Mouse (Mus musculus) forebrain, embryonic 15.5 days (tissue): ENCODE measurements around the gene Galp. TPM values are rescaled to one million over a fixed set of nuclear protein-coding genes. Genes with fewer than 3 reads are reported as not detected.

Experiments used
- ATAC-seq: fragments of 200-750 bp; cut with Nextera tagmentation; replicated peaks from 2 replicates; pipeline ENCODE4 v1.8.0; 2017; ENCODE audit warnings: mild to moderate bottlenecking, moderate TSS enrichment, moderate library complexity
- H3K27ac ChIP-seq: fragments of 300-500 bp; sonication (generic); replicated peaks from 2 replicates; pipeline ENCODE4 v1.5.1; 2015; ENCODE audit warnings: mild to moderate bottlenecking, inconsistent platforms
- H3K27me3 ChIP-seq: fragments of 300-500 bp; sonication (generic); 2 replicates; pipeline ENCODE4 v1.6.1; 2015; ENCODE audit warnings: inconsistent platforms
- H3K36me3 ChIP-seq: fragments of 300-500 bp; sonication (generic); 2 replicates; pipeline ENCODE4 v1.6.1; 2015; ENCODE audit warnings: mild to moderate bottlenecking, inconsistent platforms
- H3K4me1 ChIP-seq: fragments of 300-500 bp; sonication (generic); 2 replicates; pipeline ENCODE4 v1.6.1; 2015; ENCODE audit warnings: inconsistent platforms
- H3K4me2 ChIP-seq: fragments of 300-500 bp; sonication (generic); replicated peaks from 2 replicates; pipeline ENCODE4 v1.6.1; 2015; ENCODE audit warnings: mild to moderate bottlenecking, inconsistent platforms
- H3K4me3 ChIP-seq: fragments of 300-500 bp; sonication (generic); 2 replicates; pipeline ENCODE4 v1.5.1; 2015; ENCODE audit warnings: mild to moderate bottlenecking, inconsistent platforms
- H3K9ac ChIP-seq: fragments of 300-500 bp; sonication (generic); replicated peaks from 2 replicates; pipeline ENCODE4 v1.6.1; 2015; ENCODE audit warnings: mild to moderate bottlenecking, inconsistent platforms
- H3K9me3 ChIP-seq: fragments of 300-500 bp; sonication (generic); 2 replicates; pipeline ENCODE4 v1.6.1; 2016; ENCODE audit warnings: inconsistent platforms
- WGBS: fragments of 180-500 bp; shearing (Covaris S2); methylation state at CpG from one replicate; pipeline ENCODE4 v1.1.7; 2015; ENCODE audit warnings: mixed read lengths; 5-methylcytosine and 5-hydroxymethylcytosine counted together
- polyA plus RNA-seq: library from polyadenylated mRNA; unstranded; fragments of >200 nt; fragmentation: Nextera tagmentation; extraction: Ambion mirVana; gene quantifications from 2 replicates; pipeline ENCODE4 v1.2.1, GENCODE M21; 2015

Gene Galp
- not detected in 2 replicates for polyA plus RNA-seq

DNA sequence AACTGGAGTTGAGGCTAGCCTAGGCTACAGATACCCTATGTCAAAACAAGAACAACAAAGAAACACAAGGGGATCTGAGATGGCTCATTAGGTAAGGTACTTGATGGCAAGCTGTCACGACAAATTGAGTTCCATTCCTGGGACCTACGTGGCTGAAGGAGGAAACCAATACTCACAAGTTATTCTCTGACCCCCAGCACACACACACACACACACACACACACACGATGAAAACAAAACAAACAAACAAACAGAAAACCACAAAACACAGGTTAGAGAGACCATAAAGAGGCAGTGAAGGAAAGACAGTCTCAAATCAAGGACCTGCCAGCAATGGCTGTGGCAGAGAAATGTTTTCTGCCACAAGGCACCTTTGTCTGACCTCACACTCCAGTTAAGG lies at the start of gene Galp:
Gene Galp (plus strand): TSS at position 301 of the 400 bp plus-strand sequence.
- WGBS = 60% methylated on average over 3 of the region's 3 CpGs
- Histone ChIP-seq H3K9ac (no peak within 1 kb of the TSS), H3K36me3 (no peaks in the 10 kb centered on the region), H3K4me3 (no peak within 1 kb of the TSS), H3K9me3 (no peaks in the 10 kb centered on the region), H3K4me1 (no peaks in the 10 kb centered on the region), H3K27me3 (no peaks in the 10 kb centered on the region), H3K4me2 (no peak within 1 kb of the TSS), H3K27ac (no peak within 1 kb of the TSS)
- ATAC-seq = no peak

DNA sequence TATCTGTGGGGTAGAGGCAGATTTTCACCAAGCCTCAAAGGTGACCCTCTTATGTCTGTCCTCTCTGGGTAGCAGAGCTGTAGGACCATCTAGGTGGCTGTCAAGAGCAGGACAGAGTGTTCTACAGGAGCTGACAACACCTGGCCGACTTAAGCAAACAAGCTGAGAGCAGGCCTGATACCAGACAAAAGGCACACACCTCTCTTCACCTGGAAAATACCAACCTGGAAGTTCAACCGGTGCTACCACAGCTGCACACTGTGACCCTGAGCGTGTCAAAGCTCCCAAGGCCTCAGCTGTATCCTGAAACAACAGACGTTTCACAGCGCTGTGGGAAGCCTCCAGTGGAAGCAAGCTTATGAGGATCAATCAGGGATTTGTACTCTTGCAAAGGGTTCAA lies 49.2 kb upstream of the Galp start:
- WGBS = 82% methylated on average over 5 of the region's 5 CpGs
- no peak for ATAC-seq
- no peak overlapping the region for H3K4me3 ChIP-seq
- no peak overlapping the region for H3K27ac ChIP-seq
- no peaks in the 10 kb centered on the region for H3K27me3 ChIP-seq
- no peak overlapping the region for H3K4me2 ChIP-seq
- peaks cover 36% of the 10 kb centered on the region for H3K4me1 ChIP-seq
- H3K9ac ChIP-seq = no peak overlapping the region
- H3K9me3 ChIP-seq = no peaks in the 10 kb centered on the region
- H3K36me3 ChIP-seq = no peaks in the 10 kb centered on the region

DNA sequence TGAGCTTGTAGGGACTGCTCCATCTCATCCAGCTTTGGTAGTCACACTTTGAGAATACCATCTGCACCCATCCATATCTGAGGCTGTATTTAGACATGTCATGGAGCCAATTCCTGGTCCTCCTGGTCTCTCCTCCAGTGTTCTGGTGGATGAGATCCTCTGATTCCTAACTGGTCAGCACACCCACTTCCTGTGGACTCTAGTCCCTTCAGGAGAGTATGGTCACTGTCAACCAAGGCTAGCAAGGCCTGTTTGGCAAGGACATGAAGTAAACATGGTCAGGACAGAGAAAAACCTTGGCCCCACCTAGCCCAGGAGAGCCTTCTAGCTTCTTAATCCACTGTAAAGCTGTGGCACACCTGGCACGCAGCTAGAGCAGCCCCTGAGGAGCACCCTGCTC lies 45.6 kb upstream of the Galp start:
- Histone ChIP-seq H3K4me2 (no peak overlapping the region), H3K36me3 (no peaks in the 10 kb centered on the region), H3K4me1 (peaks cover 36% of the 10 kb centered on the region), H3K9me3 (no peaks in the 10 kb centered on the region), H3K27ac (no peak overlapping the region), H3K27me3 (no peaks in the 10 kb centered on the region), H3K9ac (no peak overlapping the region), H3K4me3 (no peak overlapping the region)
- 90% methylated on average over 1 of the region's 1 CpGs for WGBS
- ATAC-seq = no peak

DNA sequence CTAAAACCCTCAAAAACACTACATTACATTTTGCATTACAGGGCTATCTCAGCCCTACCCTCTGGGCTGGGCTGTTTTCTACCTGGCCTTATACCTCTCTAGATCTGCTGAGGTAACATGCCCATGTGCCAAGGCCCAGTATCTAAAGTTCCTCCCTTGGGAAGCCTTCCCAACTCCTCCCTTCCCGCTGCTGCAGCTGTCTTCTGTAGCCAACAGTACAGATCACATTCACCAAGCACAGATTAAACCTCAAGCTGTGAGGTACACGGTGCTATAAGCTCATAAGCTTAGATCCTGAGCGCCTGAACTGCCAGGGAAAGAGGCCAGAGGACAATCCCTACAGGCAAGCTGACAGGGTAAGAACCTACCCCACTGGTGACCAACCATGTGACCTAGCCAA lies 44.9 kb upstream of the Galp start:
- H3K27ac ChIP-seq = no peak overlapping the region
- H3K9me3 ChIP-seq = no peaks in the 10 kb centered on the region
- H3K4me1 ChIP-seq = peaks cover 36% of the 10 kb centered on the region
- H3K27me3 ChIP-seq = no peaks in the 10 kb centered on the region
- no peak for ATAC-seq
- H3K9ac ChIP-seq = no peak overlapping the region
- no peak overlapping the region for H3K4me2 ChIP-seq
- H3K36me3 ChIP-seq = no peaks in the 10 kb centered on the region
- H3K4me3 ChIP-seq = no peak overlapping the region
- WGBS = 86% methylated on average over 3 of the region's 3 CpGs

DNA sequence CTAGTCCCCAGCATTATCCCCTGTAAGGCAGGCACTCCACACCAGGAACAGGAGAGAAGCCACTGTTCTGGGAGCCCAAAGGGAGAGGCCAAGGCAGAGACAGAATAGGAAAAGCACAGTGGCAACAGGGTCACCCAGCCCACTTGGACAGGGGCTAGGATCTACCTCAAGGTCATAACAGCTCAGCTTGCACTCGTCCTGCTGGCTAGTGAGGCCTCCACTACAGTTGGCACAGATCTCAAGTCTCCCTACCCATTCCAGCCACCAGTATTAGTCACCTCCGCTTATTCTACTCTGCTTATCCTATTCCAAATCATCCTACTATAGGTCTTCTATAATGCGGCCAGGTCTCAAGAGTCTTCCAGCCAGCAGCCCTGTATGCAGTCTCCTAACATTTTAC lies 43.8 kb upstream of the Galp start:
- Histone ChIP-seq H3K4me2 (no peak overlapping the region), H3K9ac (no peak overlapping the region), H3K36me3 (no peaks in the 10 kb centered on the region), H3K27me3 (no peaks in the 10 kb centered on the region), H3K9me3 (no peaks in the 10 kb centered on the region), H3K4me3 (no peak overlapping the region), H3K4me1 (peaks cover 36% of the 10 kb centered on the region), H3K27ac (no peak overlapping the region)
- 93% methylated on average over 3 of the region's 3 CpGs for WGBS
- no peak for ATAC-seq

DNA sequence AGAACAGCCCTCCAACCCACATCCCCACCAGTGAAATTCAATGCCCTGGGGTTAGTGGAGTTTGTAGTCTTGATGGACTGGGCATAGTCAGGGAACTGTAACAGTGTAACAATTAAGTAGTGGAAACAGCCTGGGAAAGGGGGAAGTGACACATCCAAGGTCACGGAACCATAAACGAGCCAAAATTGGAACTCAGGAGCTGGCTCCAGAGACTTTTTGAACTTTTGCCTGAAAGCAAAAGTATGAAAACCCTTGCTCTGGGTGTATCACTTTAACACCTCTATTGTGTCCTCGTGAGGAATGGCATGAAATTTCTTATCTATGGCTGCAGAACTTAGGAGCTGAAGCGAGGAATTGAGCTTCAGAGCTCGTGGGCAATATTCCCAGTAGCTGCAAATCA lies 42.7 kb upstream of the Galp start:
- H3K27me3 ChIP-seq = no peaks in the 10 kb centered on the region
- 86% methylated on average over 5 of the region's 5 CpGs for WGBS
- H3K4me2 ChIP-seq = peak overlapping the region; percentile 78; the same call in 1 of the 2 replicates
- H3K9ac ChIP-seq = peak overlapping the region; percentile 78; the same call in 1 of the 2 replicates
- H3K27ac ChIP-seq = no peak overlapping the region
- H3K9me3 ChIP-seq = no peaks in the 10 kb centered on the region
- no peak for ATAC-seq
- H3K36me3 ChIP-seq = no peaks in the 10 kb centered on the region
- peak overlapping the region; percentile 58 for H3K4me3 ChIP-seq
- peaks cover 26% of the 10 kb centered on the region for H3K4me1 ChIP-seq

DNA sequence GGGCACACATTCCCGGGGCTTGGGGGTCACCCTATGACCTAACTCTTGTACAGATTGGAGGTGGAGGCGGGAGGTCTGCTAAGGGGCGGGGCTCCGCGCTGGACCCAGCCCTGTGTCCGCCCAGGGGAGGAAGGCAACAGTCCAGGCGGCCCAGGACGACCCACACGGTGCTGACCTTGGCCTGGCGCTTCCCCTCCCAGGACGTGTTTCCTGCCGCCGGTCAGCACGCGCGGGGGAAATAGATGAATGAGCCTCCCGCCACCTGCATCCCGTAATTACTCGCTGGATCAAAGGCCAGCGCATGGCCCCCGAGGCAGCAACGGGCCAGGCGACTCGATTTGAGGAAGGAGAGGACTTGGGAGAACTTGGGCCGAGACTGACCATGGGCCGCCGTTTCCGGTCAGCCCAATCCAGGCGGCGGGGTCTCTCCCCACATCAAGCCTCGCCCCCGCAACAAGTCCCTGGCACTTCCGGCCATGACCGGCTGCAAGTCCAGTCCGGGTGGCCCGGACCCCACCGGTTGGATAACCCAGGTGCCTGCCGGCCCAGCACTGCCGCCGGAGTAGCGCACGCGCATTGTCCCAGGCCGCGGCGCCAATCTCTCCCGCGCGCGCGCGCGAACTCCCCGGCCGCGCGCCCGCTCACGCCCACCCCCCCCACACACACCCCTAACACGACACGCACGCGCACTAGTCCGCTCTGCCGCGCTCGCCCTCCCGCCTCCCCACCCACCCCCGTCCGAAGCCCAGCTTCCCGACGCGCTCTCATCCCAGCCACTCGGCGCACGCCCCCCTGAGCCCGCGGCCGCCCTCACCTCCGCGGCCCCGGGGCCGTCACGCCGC lies 41.6 kb upstream of the Galp start:
- Histone ChIP-seq H3K4me1 (peaks cover 23% of the 10 kb centered on the region), H3K9me3 (no peaks in the 10 kb centered on the region), H3K9ac (peak overlapping the region; percentile 78), H3K4me3 (peak overlapping the region; percentile 58), H3K36me3 (no peaks in the 10 kb centered on the region), H3K27ac (peak overlapping the region; percentile 95), H3K4me2 (peak overlapping the region; percentile 78), H3K27me3 (no peaks in the 10 kb centered on the region)
- WGBS = under 1% methylated on average over 76 of the region's 85 CpGs
- ATAC-seq = peak; percentile 77

DNA sequence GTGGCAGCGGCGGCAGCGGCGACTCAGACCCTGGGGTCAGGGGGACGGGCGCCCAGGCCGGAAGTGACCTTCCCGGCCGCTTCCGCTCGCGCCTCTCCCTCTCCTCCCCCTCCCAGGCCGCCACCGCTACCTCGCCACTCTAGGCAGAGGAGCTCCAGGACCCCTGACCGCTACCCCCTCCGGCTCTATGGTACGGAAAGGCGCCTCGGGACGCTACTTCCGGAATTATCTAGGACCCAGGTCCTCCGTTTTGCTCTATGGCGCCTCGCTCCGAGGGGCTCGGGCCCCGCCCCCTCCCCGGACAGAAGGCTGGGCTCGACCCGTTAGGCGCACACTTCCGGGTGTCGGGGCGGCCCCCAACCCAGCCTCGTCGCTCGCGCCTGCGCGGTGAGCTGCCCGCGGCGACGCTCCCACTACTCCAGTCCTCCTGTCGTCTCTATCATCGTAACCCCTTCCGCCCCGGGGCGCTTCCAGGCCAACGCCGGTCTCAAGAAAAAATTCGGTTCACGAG lies 40.9 kb upstream of the Galp start, which contains the start of gene Zfp787:
Gene Zfp787 (minus strand): TSS at position 97 of the 511 bp plus-strand sequence.
- peak; percentile 98 for ATAC-seq
- Histone ChIP-seq H3K9me3 (no peaks in the 10 kb centered on the region), H3K4me3 (peak within 1 kb of the TSS; percentile 58), H3K9ac (peak within 1 kb of the TSS; percentile 78), H3K4me1 (peaks cover 23% of the 10 kb centered on the region), H3K27me3 (no peaks in the 10 kb centered on the region), H3K27ac (peak within 1 kb of the TSS; percentile 95), H3K4me2 (peak within 1 kb of the TSS; percentile 78), H3K36me3 (no peaks in the 10 kb centered on the region)
- WGBS = 0% methylated on average over 51 of the region's 54 CpGs

DNA sequence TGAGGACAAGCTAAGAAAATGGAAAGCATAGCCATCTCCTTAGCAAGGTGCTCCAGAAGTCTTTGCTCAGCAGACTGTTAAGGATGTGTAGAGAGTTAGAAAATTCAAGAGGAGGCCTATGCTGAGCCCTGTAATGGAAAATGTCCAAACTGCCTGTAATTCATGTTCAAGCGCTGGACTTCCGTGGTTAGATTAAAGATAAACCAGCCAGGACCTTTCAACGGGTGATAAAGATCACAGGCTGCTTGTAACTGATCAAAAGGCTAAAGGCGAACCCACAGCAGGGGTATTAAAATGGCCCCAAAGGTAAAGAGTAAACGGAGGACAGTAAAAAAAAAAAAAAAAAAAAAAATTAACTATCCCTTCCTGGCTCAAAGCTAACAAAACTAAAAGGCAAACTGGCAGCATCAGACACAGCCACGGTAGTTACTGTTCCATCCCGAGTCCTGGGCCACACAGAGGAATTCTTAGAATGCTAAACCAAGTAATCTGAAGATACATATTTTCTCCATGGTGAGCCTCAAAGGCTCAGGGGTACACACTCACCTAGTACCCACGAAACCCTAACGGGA lies 39.9 kb upstream of the Galp start:
- no peaks in the 10 kb centered on the region for H3K36me3 ChIP-seq
- H3K4me3 ChIP-seq = peak overlapping the region; percentile 58
- H3K27me3 ChIP-seq = no peaks in the 10 kb centered on the region
- ATAC-seq = no peak
- H3K4me2 ChIP-seq = peak overlapping the region; percentile 53
- H3K27ac ChIP-seq = no peak overlapping the region
- WGBS = 74% methylated on average over 9 of the region's 9 CpGs
- peak overlapping the region; percentile 78; the same call in 1 of the 2 replicates for H3K9ac ChIP-seq
- no peaks in the 10 kb centered on the region for H3K9me3 ChIP-seq
- H3K4me1 ChIP-seq = peaks cover 20% of the 10 kb centered on the region

DNA sequence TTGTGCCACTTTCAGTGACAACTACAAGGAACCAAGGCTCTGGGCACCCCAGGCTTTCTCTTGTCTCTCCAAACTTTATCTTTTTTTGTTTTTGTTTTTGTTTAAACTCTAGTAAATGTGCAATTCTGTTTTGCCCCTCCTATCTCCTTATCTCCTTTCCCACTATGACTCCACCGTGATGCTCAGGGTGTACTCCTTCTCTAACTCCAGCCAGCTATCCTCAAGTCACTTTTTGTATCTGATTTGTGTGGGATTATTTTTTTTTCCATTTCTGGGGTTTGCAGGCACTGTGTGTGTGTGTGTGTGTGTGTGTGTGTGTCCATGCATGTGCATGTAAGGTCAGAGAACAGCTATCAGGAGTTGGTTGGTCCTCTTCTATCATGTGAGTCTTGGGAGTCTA lies 39.4 kb upstream of the Galp start:
- peaks cover 20% of the 10 kb centered on the region for H3K4me1 ChIP-seq
- no peak overlapping the region for H3K27ac ChIP-seq
- WGBS = 97% methylated on average over 1 of the region's 1 CpGs

DNA sequence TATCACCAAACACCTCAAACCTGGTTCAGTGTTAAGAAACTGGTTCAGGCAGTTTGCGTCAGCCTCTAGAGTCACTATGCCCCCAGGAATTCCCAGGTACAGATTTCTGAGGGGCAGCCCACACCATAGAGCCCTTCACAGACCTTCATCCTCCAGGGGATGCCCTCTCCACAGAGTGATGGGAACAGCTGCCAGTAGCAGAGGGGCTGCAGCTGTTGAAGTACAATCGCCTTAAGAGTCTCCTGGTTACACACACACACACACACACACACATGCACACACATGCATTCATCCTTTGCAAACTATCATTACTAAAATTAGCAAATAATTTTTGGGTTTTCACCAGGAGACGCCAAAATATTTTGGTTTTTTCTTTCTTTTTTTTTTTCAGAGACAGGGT lies 37.3 kb upstream of the Galp start:
- H3K36me3 ChIP-seq = no peaks in the 10 kb centered on the region

More for the DNA sequence above, 39.4 kb upstream of the Galp start:
- no peaks in the 10 kb centered on the region for H3K9me3 ChIP-seq
- no peak overlapping the region for H3K9ac ChIP-seq
- H3K27me3 ChIP-seq = no peaks in the 10 kb centered on the region
- H3K4me3 ChIP-seq = no peak overlapping the region
- no peak overlapping the region for H3K4me2 ChIP-seq
- H3K36me3 ChIP-seq = no peaks in the 10 kb centered on the region
- ATAC-seq = no peak

DNA sequence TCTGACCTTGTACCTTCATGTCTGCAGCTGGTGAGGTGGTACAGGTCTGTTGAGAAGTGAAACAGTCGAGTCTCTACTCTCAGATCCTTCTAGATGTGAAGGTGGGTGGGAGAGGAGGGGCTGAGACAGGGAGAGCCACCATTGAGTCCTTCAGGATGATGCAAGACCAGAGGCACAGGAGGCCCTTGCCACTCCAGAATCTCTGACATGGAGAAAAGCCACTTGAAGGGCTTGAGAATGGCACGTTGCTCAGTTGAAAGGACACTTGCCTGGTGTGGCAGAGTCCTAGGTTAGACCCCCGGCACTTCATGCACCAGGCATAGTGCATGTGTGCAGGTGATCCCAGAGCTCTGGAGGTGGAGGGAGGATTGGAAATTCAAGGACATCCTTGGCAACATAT lies 35.3 kb upstream of the Galp start:
- Histone ChIP-seq H3K27me3 (no peaks in the 10 kb centered on the region), H3K27ac (no peak overlapping the region), H3K4me3 (no peak overlapping the region), H3K9me3 (no peaks in the 10 kb centered on the region), H3K9ac (no peak overlapping the region), H3K36me3 (no peaks in the 10 kb centered on the region), H3K4me1 (peaks cover 4% of the 10 kb centered on the region), H3K4me2 (no peak overlapping the region)
- WGBS = 66% methylated on average over 3 of the region's 3 CpGs
- ATAC-seq = no peak

More for the DNA sequence above, 37.3 kb upstream of the Galp start:
- peaks cover 11% of the 10 kb centered on the region for H3K4me1 ChIP-seq
- H3K9me3 ChIP-seq = no peaks in the 10 kb centered on the region
- WGBS = 85% methylated on average over 3 of the region's 3 CpGs
- H3K27ac ChIP-seq = no peak overlapping the region
- H3K4me2 ChIP-seq = no peak overlapping the region
- no peak overlapping the region for H3K4me3 ChIP-seq
- no peaks in the 10 kb centered on the region for H3K27me3 ChIP-seq
- no peak for ATAC-seq
- no peak overlapping the region for H3K9ac ChIP-seq
